Mouse (Mus musculus): ENCODE measurements around the gene D6Ertd527e. TPM values are rescaled to one million over a fixed set of nuclear protein-coding genes. Genes with fewer than 3 reads are reported as not detected.

The D6Ertd527e gene
- polyA plus RNA-seq, 1 experiment, result 4.2 TPM

DNA sequence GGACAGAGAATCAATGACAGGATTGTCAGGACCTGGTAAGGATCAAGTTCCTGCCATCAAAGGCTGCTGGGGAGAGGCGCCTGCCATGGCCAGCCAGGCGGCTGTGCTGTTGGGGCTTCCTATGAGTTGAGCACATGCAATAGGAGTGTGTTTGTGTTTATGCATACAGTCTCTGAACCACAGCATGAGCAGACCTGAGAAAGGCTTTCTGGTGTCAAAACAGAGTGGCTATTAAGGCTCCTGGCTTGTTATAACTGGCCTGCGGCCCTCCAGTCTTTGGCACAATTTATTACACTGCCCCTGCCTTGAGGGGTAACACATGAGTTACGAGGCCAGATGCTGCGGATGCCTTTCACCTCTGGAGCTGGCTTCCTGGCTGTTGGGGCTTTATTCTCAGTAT lies 55.6 kb downstream of the D6Ertd527e start:
- H3K4me3 ChIP-seq (ENCODE audit: low read depth, low read length), result no peak overlapping the region
- WGBS, result 85% methylated on average over 5 of the region's 5 CpGs
- no peak overlapping the region for H3K27ac ChIP-seq (ENCODE audit: insufficient read depth, low read depth, low read length)
- no peak for TF ChIP-seq POLR2A (IDR thresholded peaks at IDR 0.05; ENCODE audit: low read depth, low read length)
- no peaks in the 10 kb centered on the region for H3K36me3 ChIP-seq (ENCODE audit: control insufficient read depth, insufficient read depth, low read length)
- H3K4me1 ChIP-seq (ENCODE audit: control insufficient read depth, insufficient read depth, insufficient read length, low read length), result no peaks in the 10 kb centered on the region
- no peaks in the 10 kb centered on the region for H3K27me3 ChIP-seq (ENCODE audit: control insufficient read depth, insufficient read depth, low read length)

DNA sequence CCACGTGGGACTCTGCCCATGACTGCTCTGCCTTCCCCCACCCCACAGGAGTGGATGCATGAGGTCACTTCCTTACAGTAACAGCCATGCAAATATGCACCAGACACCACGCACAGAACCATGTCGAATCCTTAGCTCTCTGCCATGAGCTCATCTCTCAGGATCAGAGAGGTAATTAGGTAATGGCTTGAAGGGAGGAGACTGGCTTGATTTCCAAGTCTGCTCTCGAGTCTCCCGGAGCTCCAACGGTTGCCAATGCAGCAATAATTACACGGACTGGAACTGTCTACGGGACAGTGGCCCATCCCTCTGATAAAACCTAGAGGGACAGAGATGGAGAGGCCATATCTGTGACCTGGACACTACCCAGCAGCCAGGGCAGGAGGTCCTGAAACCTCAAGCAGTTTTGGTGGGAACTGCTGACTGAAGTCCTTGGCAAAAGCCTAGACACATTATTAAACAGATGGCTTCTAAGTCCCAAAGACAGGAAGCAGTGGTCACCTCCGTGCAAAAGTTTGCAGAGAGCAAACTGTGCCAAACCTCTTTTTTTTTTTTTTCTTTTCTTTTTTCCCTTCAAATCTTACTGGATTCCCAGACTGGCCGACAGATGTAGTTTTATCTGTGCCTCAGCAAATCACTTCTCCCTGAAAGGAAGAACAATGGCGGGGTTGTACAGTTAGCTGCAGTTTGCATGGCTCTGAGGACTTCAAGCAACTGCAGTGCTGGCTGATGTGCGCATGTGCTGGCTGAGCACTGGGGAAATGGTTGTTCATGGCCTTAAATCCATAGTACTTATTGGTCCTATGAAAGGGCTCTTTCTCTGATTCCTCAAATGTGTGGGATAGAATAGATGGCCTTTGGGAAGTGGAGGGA lies 57.1 kb downstream of the D6Ertd527e start:
- WGBS, result 58% methylated on average over 12 of the region's 12 CpGs

More for the DNA sequence above, 57.1 kb downstream of the D6Ertd527e start:
- H3K27me3 ChIP-seq (ENCODE audit: control insufficient read depth, insufficient read depth, low read length), result no peaks in the 10 kb centered on the region
- no peaks in the 10 kb centered on the region for H3K4me1 ChIP-seq (ENCODE audit: control insufficient read depth, insufficient read depth, insufficient read length, low read length)
- H3K27ac ChIP-seq (ENCODE audit: insufficient read depth, low read depth, low read length), result no peak overlapping the region
- H3K4me3 ChIP-seq (ENCODE audit: low read depth, low read length), result no peak overlapping the region
- H3K36me3 ChIP-seq (ENCODE audit: control insufficient read depth, insufficient read depth, low read length), result no peaks in the 10 kb centered on the region
- TF ChIP-seq CTCF (IDR thresholded peaks at IDR 0.05; ENCODE audit: extremely low read depth, insufficient read length, insufficient replicate concordance, low read depth, low read length) (no peak), POLR2A (IDR thresholded peaks at IDR 0.05; ENCODE audit: low read depth, low read length) (no peak)

Other genes with a start within 250 kb of the D6Ertd527e start
- gene Nfu1, start 95.5 kb upstream of the D6Ertd527e start, polyA plus RNA-seq (2012; rRNA removed), result 12.9 and 36.3 TPM in 2 replicates
- gene Gfpt1, start 61.9 kb upstream of the D6Ertd527e start, polyA plus RNA-seq (2012; rRNA removed), result 9.1 and 16.0 TPM in 2 replicates
- 3.9 TPM in 2 replicates for gene Antxr1, start 231.1 kb downstream of the D6Ertd527e start, polyA plus RNA-seq (2012; rRNA removed)
- 5.3 and 1,990 TPM in 2 replicates for gene Gkn1, start 246.2 kb downstream of the D6Ertd527e start, polyA plus RNA-seq (2012; rRNA removed)